Mouse (Mus musculus): ENCODE measurements around the gene Mgrn1. TPM values are rescaled to one million over a fixed set of nuclear protein-coding genes. Genes with fewer than 3 reads are reported as not detected.

The Mgrn1 gene
- total and polyA plus RNA-seq, 2 experiments from 2014 or later, result 117 to 221 TPM

DNA sequence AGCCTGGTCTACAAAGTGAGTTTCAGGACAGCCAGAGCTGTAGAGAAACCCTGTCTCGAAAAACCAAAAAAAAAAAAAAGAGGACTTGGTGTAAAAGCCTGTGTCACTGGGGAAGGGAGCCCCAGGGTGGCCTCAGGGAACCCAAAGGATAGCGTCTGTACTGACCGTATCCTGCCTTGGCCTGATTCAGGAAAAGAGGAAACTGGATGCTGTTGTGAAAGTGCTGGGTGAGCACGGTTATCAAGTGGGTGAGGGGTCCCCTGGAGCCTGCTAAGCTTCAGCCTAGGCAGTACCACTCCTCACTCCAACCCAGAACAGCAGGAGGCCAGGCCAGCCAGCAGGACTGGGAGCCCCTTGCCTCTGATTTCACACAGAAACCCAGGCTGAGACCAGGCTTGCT lies 8.9 kb upstream of the Mgrn1 start:
- ATAC-seq (ENCODE audit: low FRiP score), result no peak
- Histone ChIP-seq H3K27me3 (ENCODE audit: insufficient read depth, low read length) (no peaks in the 10 kb centered on the region), H3K4me2 (ENCODE audit: low read depth, low read length, poor library complexity, severe bottlenecking) (no peak overlapping the region; the same call in 1 of the 2 replicates), H3K4me3 (ENCODE audit: low read depth, low read length) (no peak overlapping the region), H3K27ac (ENCODE audit: low read depth, low read length) (no peak overlapping the region), H3K36me3 (ENCODE audit: insufficient read depth, low read length) (peaks cover 3% of the 10 kb centered on the region; the same call in 1 of the 2 replicates), H3K4me1 (ENCODE audit: insufficient read depth, low read length) (peaks cover 20% of the 10 kb centered on the region), H3K9ac (replicated peaks; ENCODE audit: low read length, poor library complexity, severe bottlenecking) (no peak overlapping the region; the same call in 1 of the 2 replicates), H3K9me3 (ENCODE audit: low read length) (no peaks in the 10 kb centered on the region)
- no peak for DNase-seq (ENCODE audit: low spot score)
- no peak for TF ChIP-seq CTCF (IDR thresholded peaks at IDR 0.05)
- WGBS, result 86% methylated on average over 4 of the region's 4 CpGs

DNA sequence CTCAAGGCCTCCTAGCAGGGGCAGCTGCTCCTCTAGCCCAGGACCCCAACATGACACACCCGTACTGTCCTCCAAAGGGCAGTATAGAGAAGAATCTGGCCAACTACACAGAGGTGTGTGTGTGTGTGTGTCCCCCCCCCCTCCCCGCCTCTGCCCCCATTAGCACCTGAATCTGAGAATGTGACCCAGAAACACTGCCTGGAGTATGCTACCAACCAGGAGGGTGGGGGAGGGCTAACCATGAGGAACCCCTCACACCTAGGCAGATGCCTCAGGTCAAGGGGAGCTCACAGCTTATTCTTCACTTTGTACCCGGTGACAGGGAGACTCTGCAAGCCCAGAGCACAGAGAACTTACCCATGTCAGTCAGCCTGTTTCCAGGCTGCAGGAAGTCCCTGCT lies 8.3 kb upstream of the Mgrn1 start:
- Histone ChIP-seq H3K27me3 (ENCODE audit: insufficient read depth, low read length) (no peaks in the 10 kb centered on the region), H3K9me3 (ENCODE audit: low read length) (no peaks in the 10 kb centered on the region), H3K4me1 (ENCODE audit: insufficient read depth, low read length) (peaks cover 20% of the 10 kb centered on the region), H3K4me2 (ENCODE audit: low read depth, low read length, poor library complexity, severe bottlenecking) (peak overlapping the region; percentile 72), H3K27ac (ENCODE audit: low read depth, low read length) (peak overlapping the region; percentile 98), H3K4me3 (ENCODE audit: low read depth, low read length) (peak overlapping the region; percentile 78), H3K9ac (replicated peaks; ENCODE audit: low read length, poor library complexity, severe bottlenecking) (peak overlapping the region; percentile 89), H3K36me3 (ENCODE audit: insufficient read depth, low read length) (peaks cover 3% of the 10 kb centered on the region; the same call in 1 of the 2 replicates)
- no peak for TF ChIP-seq CTCF (IDR thresholded peaks at IDR 0.05)
- ATAC-seq (ENCODE audit: low FRiP score) (no peak), DNase-seq (ENCODE audit: low spot score) (no peak)
- WGBS, result 75% methylated on average over 3 of the region's 3 CpGs

DNA sequence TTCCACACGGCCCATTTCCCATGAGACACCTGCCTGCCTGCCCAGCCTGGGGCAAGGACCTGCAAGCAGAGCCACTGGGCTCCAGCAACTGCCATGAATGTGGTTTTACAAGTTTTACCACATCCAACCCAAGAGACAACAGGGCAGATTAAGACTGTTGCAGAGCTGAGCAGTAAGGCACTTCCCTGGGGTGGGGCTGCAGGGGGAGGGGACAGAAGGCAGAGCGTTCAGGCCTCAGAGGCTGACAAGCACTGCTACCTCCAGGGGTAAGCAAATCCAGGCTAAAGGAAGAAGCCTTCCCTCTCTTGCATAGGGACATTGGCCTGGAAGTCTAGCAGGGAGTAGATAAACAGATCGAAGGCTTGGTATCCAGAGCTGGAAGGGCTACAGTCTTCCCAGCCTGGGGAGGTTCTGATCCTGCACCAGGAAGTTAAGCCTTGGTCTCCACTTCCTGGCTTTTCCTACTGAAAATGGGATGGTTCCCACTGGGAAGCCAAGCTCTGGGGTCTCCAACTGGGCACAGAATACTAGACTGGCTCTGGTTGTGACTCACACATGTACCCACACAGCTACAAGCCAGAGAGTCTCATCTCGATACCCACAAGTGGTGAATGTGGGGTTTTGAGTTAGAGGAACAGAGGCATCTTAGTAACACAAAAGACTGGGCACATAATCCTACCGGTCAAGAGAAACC lies 7.7 kb upstream of the Mgrn1 start:
- Histone ChIP-seq H3K4me3 (ENCODE audit: low read depth, low read length) (peak overlapping the region; percentile 78), H3K9me3 (ENCODE audit: low read length) (no peaks in the 10 kb centered on the region), H3K9ac (replicated peaks; ENCODE audit: low read length, poor library complexity, severe bottlenecking) (peak overlapping the region; percentile 89), H3K27me3 (ENCODE audit: insufficient read depth, low read length) (no peaks in the 10 kb centered on the region), H3K27ac (ENCODE audit: low read depth, low read length) (peak overlapping the region; percentile 98), H3K4me1 (ENCODE audit: insufficient read depth, low read length) (peaks cover 20% of the 10 kb centered on the region), H3K36me3 (ENCODE audit: insufficient read depth, low read length) (peaks cover 3% of the 10 kb centered on the region; the same call in 1 of the 2 replicates), H3K4me2 (ENCODE audit: low read depth, low read length, poor library complexity, severe bottlenecking) (peak overlapping the region; percentile 72)
- 35% methylated on average over 5 of the region's 5 CpGs for WGBS
- no peak for TF ChIP-seq CTCF (IDR thresholded peaks at IDR 0.05)
- ATAC-seq (ENCODE audit: low FRiP score), result no peak
- no peak for DNase-seq (ENCODE audit: low spot score)

DNA sequence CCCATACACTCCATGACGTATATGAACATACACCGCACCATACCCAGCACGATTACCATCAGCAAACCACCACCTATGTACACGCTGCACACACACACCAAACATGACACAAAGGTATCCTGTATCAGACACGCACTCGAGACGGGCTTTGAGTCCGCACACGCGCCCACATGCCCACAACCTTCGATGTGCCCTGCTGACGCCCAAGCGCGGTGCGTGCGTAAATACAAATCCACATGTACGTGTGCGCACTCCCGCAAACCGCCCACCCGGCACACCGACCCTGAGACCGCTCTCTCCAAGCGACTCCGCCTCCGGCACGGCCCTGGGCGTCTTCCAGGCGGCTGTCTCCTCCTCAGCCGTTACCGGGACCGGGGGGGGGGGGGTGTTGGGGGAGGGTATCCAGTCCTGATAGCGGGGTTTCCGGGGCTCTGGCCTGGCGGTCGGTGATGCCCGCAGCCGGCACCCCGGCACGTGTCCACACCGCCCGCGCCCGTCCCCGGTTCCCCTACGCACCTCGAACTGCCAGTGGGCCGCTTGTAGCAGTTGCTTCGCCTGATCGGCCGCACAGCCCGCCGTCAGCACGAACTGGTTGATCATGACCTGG lies 6.8 kb upstream of the Mgrn1 start:
- Histone ChIP-seq H3K4me1 (ENCODE audit: insufficient read depth, low read length) (peaks cover 20% of the 10 kb centered on the region), H3K9ac (replicated peaks; ENCODE audit: low read length, poor library complexity, severe bottlenecking) (peak overlapping the region; percentile 89), H3K4me2 (ENCODE audit: low read depth, low read length, poor library complexity, severe bottlenecking) (peak overlapping the region; percentile 72), H3K4me3 (ENCODE audit: low read depth, low read length) (peak overlapping the region; percentile 78), H3K9me3 (ENCODE audit: low read length) (no peaks in the 10 kb centered on the region), H3K36me3 (ENCODE audit: insufficient read depth, low read length) (peaks cover 3% of the 10 kb centered on the region; the same call in 1 of the 2 replicates), H3K27ac (ENCODE audit: low read depth, low read length) (peak overlapping the region; percentile 98), H3K27me3 (ENCODE audit: insufficient read depth, low read length) (no peaks in the 10 kb centered on the region)
- no peak for TF ChIP-seq CTCF (IDR thresholded peaks at IDR 0.05)
- under 1% methylated on average over 53 of the region's 54 CpGs for WGBS
- DNase-seq (ENCODE audit: low spot score) (peak; percentile 65), ATAC-seq (ENCODE audit: low FRiP score) (peak; percentile 50)

DNA sequence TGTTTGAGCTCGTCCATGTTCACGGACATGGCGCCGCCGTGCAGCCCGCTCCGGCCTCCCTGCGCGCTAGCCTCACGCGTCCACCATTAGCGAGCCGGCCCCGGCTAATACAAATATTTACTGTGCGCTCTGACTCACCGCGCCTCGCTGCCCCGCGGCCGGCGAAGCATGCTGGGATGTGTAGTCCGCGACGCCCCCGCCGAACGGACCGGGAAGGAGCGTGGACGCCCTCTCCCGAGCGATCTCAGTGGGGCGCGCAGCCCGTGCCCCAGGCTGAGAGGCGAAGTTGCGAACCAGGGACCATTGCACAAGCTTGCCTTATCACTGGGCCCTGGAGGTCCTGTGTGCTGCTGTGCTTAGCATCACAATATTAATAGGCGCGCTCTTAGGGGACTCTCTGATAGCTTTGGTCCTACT lies 6.3 kb upstream of the Mgrn1 start:
- H3K9me3 ChIP-seq (ENCODE audit: low read length), result no peaks in the 10 kb centered on the region
- ATAC-seq (ENCODE audit: low FRiP score) (peak; percentile 73), DNase-seq (ENCODE audit: low spot score) (peak; percentile 88)
- H3K27ac ChIP-seq (ENCODE audit: low read depth, low read length), result peak overlapping the region; percentile 98
- peak overlapping the region; percentile 78 for H3K4me3 ChIP-seq (ENCODE audit: low read depth, low read length)
- TF ChIP-seq CTCF (IDR thresholded peaks at IDR 0.05), result peak; percentile 54
- H3K36me3 ChIP-seq (ENCODE audit: insufficient read depth, low read length), result peaks cover 3% of the 10 kb centered on the region; the same call in 1 of the 2 replicates
- peaks cover 20% of the 10 kb centered on the region for H3K4me1 ChIP-seq (ENCODE audit: insufficient read depth, low read length)
- peak overlapping the region; percentile 89 for H3K9ac ChIP-seq (replicated peaks; ENCODE audit: low read length, poor library complexity, severe bottlenecking)
- under 1% methylated on average over 39 of the region's 40 CpGs for WGBS
- no peaks in the 10 kb centered on the region for H3K27me3 ChIP-seq (ENCODE audit: insufficient read depth, low read length)
- peak overlapping the region; percentile 72 for H3K4me2 ChIP-seq (ENCODE audit: low read depth, low read length, poor library complexity, severe bottlenecking)
